Mouse (Mus musculus): Measurements from ENCODE around the gene Pdxp. TPM values are rescaled to one million over a fixed set of nuclear protein-coding genes. Genes with fewer than 3 reads are reported as not detected.

The Pdxp gene
- polyA plus RNA-seq, 1 experiment from 2014 or later = 4.2 TPM

GRCm38 (mm10) chr15:78897488-78897887, 16.2 kb upstream of the Pdxp start:
- Histone ChIP-seq H3K36me3 (ENCODE audit: control insufficient read depth, insufficient read depth) (peaks cover 22% of the 10 kb centered on the region), H3K4me1 (replicated peaks; ENCODE audit: control insufficient read depth, insufficient read depth, low read length) (peaks cover 14% of the 10 kb centered on the region), H3K4me2 (replicated peaks; ENCODE audit: low read depth) (no peak overlapping the region), H3K4me3 (ENCODE audit: low read depth, low read length) (no peak overlapping the region), H3K27me3 (replicated peaks; ENCODE audit: control insufficient read depth, insufficient read depth, low read length) (no peaks in the 10 kb centered on the region), H3K9ac (ENCODE audit: low read depth, low read length) (no peak overlapping the region), H3K27ac (ENCODE audit: low read depth, low read length) (no peak overlapping the region), H3K9me3 (ENCODE audit: control insufficient read depth) (no peaks in the 10 kb centered on the region)
- ATAC-seq = no peak
- WGBS = 79% methylated on average over 4 of the region's 4 CpGs
- no peak for TF ChIP-seq CTCF (IDR thresholded peaks at IDR 0.05; ENCODE audit: low read depth)

GRCm38 (mm10) chr15:78898507-78899001, 15.2 kb upstream of the Pdxp start:
- Histone ChIP-seq H3K9ac (ENCODE audit: low read depth, low read length) (no peak overlapping the region), H3K27ac (ENCODE audit: low read depth, low read length) (no peak overlapping the region), H3K4me3 (ENCODE audit: low read depth, low read length) (no peak overlapping the region), H3K9me3 (ENCODE audit: control insufficient read depth) (no peaks in the 10 kb centered on the region), H3K4me1 (replicated peaks; ENCODE audit: control insufficient read depth, insufficient read depth, low read length) (peaks cover 14% of the 10 kb centered on the region), H3K27me3 (replicated peaks; ENCODE audit: control insufficient read depth, insufficient read depth, low read length) (no peaks in the 10 kb centered on the region), H3K36me3 (ENCODE audit: control insufficient read depth, insufficient read depth) (peaks cover 12% of the 10 kb centered on the region), H3K4me2 (replicated peaks; ENCODE audit: low read depth) (peak overlapping the region; percentile 88)
- WGBS = 61% methylated on average over 6 of the region's 6 CpGs
- no peak for ATAC-seq
- TF ChIP-seq CTCF (IDR thresholded peaks at IDR 0.05; ENCODE audit: low read depth) = no peak

GRCm38 (mm10) chr15:78899409-78899739, 14.3 kb upstream of the Pdxp start, which contains the start of gene Gm49510:
Gene Gm49510, plus strand, starts transcription at chr15:78899667.
- H3K4me3 ChIP-seq (ENCODE audit: low read depth, low read length) = peak within 1 kb of the TSS; percentile 59
- no peak for ATAC-seq
- WGBS = 2% methylated on average over 20 of the region's 20 CpGs
- no peak for TF ChIP-seq CTCF (IDR thresholded peaks at IDR 0.05; ENCODE audit: low read depth)
- peaks cover 14% of the 10 kb centered on the region for H3K4me1 ChIP-seq (replicated peaks; ENCODE audit: control insufficient read depth, insufficient read depth, low read length)
- H3K27me3 ChIP-seq (replicated peaks; ENCODE audit: control insufficient read depth, insufficient read depth, low read length) = no peaks in the 10 kb centered on the region
- H3K27ac ChIP-seq (ENCODE audit: low read depth, low read length) = peak within 1 kb of the TSS; percentile 41; the same call in 1 of the 2 replicates
- peaks cover 11% of the 10 kb centered on the region; the same call in 1 of the 2 replicates for H3K36me3 ChIP-seq (ENCODE audit: control insufficient read depth, insufficient read depth)
- H3K9me3 ChIP-seq (ENCODE audit: control insufficient read depth) = no peaks in the 10 kb centered on the region
- peak within 1 kb of the TSS; percentile 88 for H3K4me2 ChIP-seq (replicated peaks; ENCODE audit: low read depth)
- peak within 1 kb of the TSS; percentile 54 for H3K9ac ChIP-seq (ENCODE audit: low read depth, low read length)

- peak within 1 kb of the TSS; percentile 88 for H3K4me2 ChIP-seq (replicated peaks; ENCODE audit: low read depth)
- peak within 1 kb of the TSS; percentile 41; the same call in 1 of the 2 replicates for H3K27ac ChIP-seq (ENCODE audit: low read depth, low read length)
- 0 out of 2 replicates have a peak, but pooled peaks have one; percentile 26 for ATAC-seq
- H3K4me3 ChIP-seq (ENCODE audit: low read depth, low read length) = peak within 1 kb of the TSS; percentile 59
- H3K9ac ChIP-seq (ENCODE audit: low read depth, low read length) = peak within 1 kb of the TSS; percentile 54
- no peaks in the 10 kb centered on the region for H3K9me3 ChIP-seq (ENCODE audit: control insufficient read depth)
- peaks cover 6% of the 10 kb centered on the region; the same call in 1 of the 2 replicates for H3K36me3 ChIP-seq (ENCODE audit: control insufficient read depth, insufficient read depth)
- H3K27me3 ChIP-seq (replicated peaks; ENCODE audit: control insufficient read depth, insufficient read depth, low read length) = no peaks in the 10 kb centered on the region
- H3K4me1 ChIP-seq (replicated peaks; ENCODE audit: control insufficient read depth, insufficient read depth, low read length) = peaks cover 14% of the 10 kb centered on the region
- no peak for TF ChIP-seq CTCF (IDR thresholded peaks at IDR 0.05; ENCODE audit: low read depth)
- 2% methylated on average over 47 of the region's 47 CpGs for whole genome bisulfite sequencing
Measured at GRCm38 (mm10) chr15:78899740-78900584, 13.8 kb upstream of the Pdxp start, which contains the start of gene Sh3bp1. Gene Sh3bp1, plus strand, starts transcription at chr15:78899768.

- peak overlapping the region; percentile 54; the same call in 1 of the 2 replicates for H3K9ac ChIP-seq (ENCODE audit: low read depth, low read length)
- H3K27ac ChIP-seq (ENCODE audit: low read depth, low read length) = 0 out of 2 replicates have a peak overlapping the region, but pooled peaks have one; percentile 41
- ATAC-seq = no peak
- H3K9me3 ChIP-seq (ENCODE audit: control insufficient read depth) = no peaks in the 10 kb centered on the region
- peak overlapping the region; percentile 59 for H3K4me3 ChIP-seq (ENCODE audit: low read depth, low read length)
- no peak for TF ChIP-seq CTCF (IDR thresholded peaks at IDR 0.05; ENCODE audit: low read depth)
- WGBS = 24% methylated on average over 18 of the region's 18 CpGs
- peaks cover 14% of the 10 kb centered on the region for H3K4me1 ChIP-seq (replicated peaks; ENCODE audit: control insufficient read depth, insufficient read depth, low read length)
- peak overlapping the region; percentile 88 for H3K4me2 ChIP-seq (replicated peaks; ENCODE audit: low read depth)
- H3K27me3 ChIP-seq (replicated peaks; ENCODE audit: control insufficient read depth, insufficient read depth, low read length) = no peaks in the 10 kb centered on the region
- H3K36me3 ChIP-seq (ENCODE audit: control insufficient read depth, insufficient read depth) = peaks cover 10% of the 10 kb centered on the region; the same call in 1 of the 2 replicates
Measured at GRCm38 (mm10) chr15:78900585-78901421, 12.9 kb upstream of the Pdxp start.

GRCm38 (mm10) chr15:78901422-78901789, 12.3 kb upstream of the Pdxp start:
- Histone ChIP-seq H3K27ac (ENCODE audit: low read depth, low read length) (no peak overlapping the region), H3K9me3 (ENCODE audit: control insufficient read depth) (no peaks in the 10 kb centered on the region), H3K4me2 (replicated peaks; ENCODE audit: low read depth) (peak overlapping the region; percentile 88), H3K9ac (ENCODE audit: low read depth, low read length) (no peak overlapping the region), H3K36me3 (ENCODE audit: control insufficient read depth, insufficient read depth) (peaks cover 11% of the 10 kb centered on the region; the same call in 1 of the 2 replicates), H3K27me3 (replicated peaks; ENCODE audit: control insufficient read depth, insufficient read depth, low read length) (no peaks in the 10 kb centered on the region), H3K4me1 (replicated peaks; ENCODE audit: control insufficient read depth, insufficient read depth, low read length) (peaks cover 14% of the 10 kb centered on the region), H3K4me3 (ENCODE audit: low read depth, low read length) (no peak overlapping the region)
- TF ChIP-seq CTCF (IDR thresholded peaks at IDR 0.05; ENCODE audit: low read depth) = peak; percentile 22
- 61% methylated on average over 8 of the region's 8 CpGs for WGBS
- no peak for ATAC-seq
